Mouse (Mus musculus) splenic B cell, adult 2 months (primary cell): ENCODE measurements at regions not wholly inside any gene's neighbourhood (a gene's known extent, or its start where the extent isn't known, plus 50 kb on each side); places are given as distances from the start of the nearest gene placed in this dataset.
"Not testable (repeated sequence)": the region's sequence is repeated elsewhere in the genome, so short reads cannot be mapped to it uniquely, and the experiment has no call there.

Experiments
- DNase-seq: peaks from one replicate; pipeline ENCODE4 v3.0.0-alpha.2; 2011; ENCODE audit warnings: low read depth, low spot score
- H3K27me3 ChIP-seq: 2 replicates; pipeline ENCODE4 v1.6.1; 2012; ENCODE audit warnings: mild to moderate bottlenecking, low read length, moderate library complexity, mixed read lengths; ENCODE audit not compliant: control insufficient read depth, poor library complexity, insufficient read depth, severe bottlenecking
- H3K36me3 ChIP-seq: 2 replicates; pipeline ENCODE4 v1.6.1; 2012; ENCODE audit warnings: mild to moderate bottlenecking, low read length, moderate library complexity, mixed read lengths; ENCODE audit not compliant: control insufficient read depth, poor library complexity, insufficient read depth, severe bottlenecking

GRCm38 (mm10) chr3:37804941-37805804 lies 80.9 kb upstream of the Gm5148 start:
- DNase-seq: no peak
- Histone ChIP-seq H3K36me3 (no peaks in the 10 kb centered on the region), H3K27me3 (no peaks in the 10 kb centered on the region)

GRCm38 (mm10) chr3:37804261-37804660 lies 80.0 kb upstream of the Gm5148 start:
- DNase-seq: peak; percentile 15
- H3K27me3 ChIP-seq: no peaks in the 10 kb centered on the region
- no peaks in the 10 kb centered on the region for H3K36me3 ChIP-seq

- H3K36me3 ChIP-seq, H3K27me3 ChIP-seq, DNase-seq: not testable (repeated sequence)
Measured at GRCm38 (mm10) chr3:37803781-37804180, 79.5 kb upstream of the Gm5148 start.

GRCm38 (mm10) chr3:37801551-37801950 lies 77.3 kb upstream of the Gm5148 start:
- no peak for DNase-seq
- H3K36me3 ChIP-seq: no peaks in the 10 kb centered on the region
- no peaks in the 10 kb centered on the region for H3K27me3 ChIP-seq

- Histone ChIP-seq H3K36me3 (no peaks in the 10 kb centered on the region), H3K27me3 (no peaks in the 10 kb centered on the region)
- DNase-seq: no peak
Measured at GRCm38 (mm10) chr3:37799809-37800208, 75.5 kb upstream of the Gm5148 start.

- Histone ChIP-seq H3K36me3 (no peaks in the 10 kb centered on the region), H3K27me3 (no peaks in the 10 kb centered on the region)
- DNase-seq: no peak
Measured at GRCm38 (mm10) chr3:37789711-37790110, 65.4 kb upstream of the Gm5148 start.

- H3K27me3 ChIP-seq: no peaks in the 10 kb centered on the region
- H3K36me3 ChIP-seq: no peaks in the 10 kb centered on the region
- no peak for DNase-seq
Measured at GRCm38 (mm10) chr3:37789143-37789697, 64.9 kb upstream of the Gm5148 start.

- H3K36me3 ChIP-seq: no peaks in the 10 kb centered on the region
- DNase-seq: no peak
- H3K27me3 ChIP-seq: no peaks in the 10 kb centered on the region
Measured at GRCm38 (mm10) chr3:37788366-37788765, 64.1 kb upstream of the Gm5148 start.

- DNase-seq: no peak
- Histone ChIP-seq H3K27me3 (no peaks in the 10 kb centered on the region), H3K36me3 (no peaks in the 10 kb centered on the region)
Measured at GRCm38 (mm10) chr3:37786792-37787191, 62.5 kb upstream of the Gm5148 start.

GRCm38 (mm10) chr3:37781086-37781485 lies 56.8 kb upstream of the Gm5148 start:
- no peaks in the 10 kb centered on the region for H3K27me3 ChIP-seq
- H3K36me3 ChIP-seq: no peaks in the 10 kb centered on the region
- no peak for DNase-seq

- no peaks in the 10 kb centered on the region for H3K27me3 ChIP-seq
- H3K36me3 ChIP-seq: no peaks in the 10 kb centered on the region
- no peak for DNase-seq
Measured at GRCm38 (mm10) chr3:37779867-37780475, 55.7 kb upstream of the Gm5148 start.

GRCm38 (mm10) chr3:37778386-37778785 lies 54.1 kb upstream of the Gm5148 start:
- Histone ChIP-seq H3K36me3 (no peaks in the 10 kb centered on the region), H3K27me3 (no peaks in the 10 kb centered on the region)
- no peak for DNase-seq

GRCm38 (mm10) chr3:37776224-37776623 lies 51.9 kb upstream of the Gm5148 start:
- DNase-seq: no peak
- no peaks in the 10 kb centered on the region for H3K27me3 ChIP-seq

More at GRCm38 (mm10) chr3:37776224-37776623, 51.9 kb upstream of the Gm5148 start:
- H3K36me3 ChIP-seq: no peaks in the 10 kb centered on the region
